Mouse (Mus musculus): ENCODE measurements around the gene Gtf2a1.

GRCm38 (mm10) chr12:91587077-91587476 lies 3.2 kb downstream of the Gtf2a1 start:
- TF ChIP-seq POLR2A (IDR thresholded peaks at IDR 0.05; ENCODE audit: low read depth, low read length) = no peak
- no peak for TF ChIP-seq CTCF (IDR thresholded peaks at IDR 0.05; ENCODE audit: borderline replicate concordance, insufficient read depth, low read length)
